Mouse (Mus musculus) midbrain, embryonic 10.5 days (tissue): ENCODE results near the gene Sec11a. TPM values are rescaled to one million over a fixed set of nuclear protein-coding genes. Genes with fewer than 3 reads are reported as not detected.
A peak's percentile ranks its signal among the peaks of the same experiment; 100 is the strongest.

ENCODE experiments used
- DNase-seq: peaks from one replicate; pipeline ENCODE4 v3.0.0-alpha.2; 2017; ENCODE audit warnings: low spot score
- H3K27ac ChIP-seq: fragments of 300-500 bp; sonication (generic); replicated peaks from 2 replicates; pipeline ENCODE4 v1.5.1; 2016; ENCODE audit warnings: mild to moderate bottlenecking
- H3K27me3 ChIP-seq: fragments of 300-500 bp; sonication (generic); 2 replicates; pipeline ENCODE4 v1.6.1; 2016; ENCODE audit warnings: low read depth, mild to moderate bottlenecking; ENCODE audit not compliant: poor library complexity, severe bottlenecking
- H3K36me3 ChIP-seq: fragments of 300-500 bp; sonication (generic); 2 replicates; pipeline ENCODE4 v1.6.1; 2016; ENCODE audit warnings: mild to moderate bottlenecking, moderate library complexity
- H3K4me1 ChIP-seq: fragments of 300-500 bp; sonication (generic); 2 replicates; pipeline ENCODE4 v1.6.1; 2016
- H3K4me3 ChIP-seq: fragments of 300-500 bp; sonication (generic); 2 replicates; pipeline ENCODE4 v1.5.1; 2016; ENCODE audit warnings: mild to moderate bottlenecking, moderate library complexity
- H3K9me3 ChIP-seq: fragments of 300-500 bp; sonication (generic); replicated peaks from 2 replicates; pipeline ENCODE4 v1.6.1; 2016; ENCODE audit warnings: mild to moderate bottlenecking
- WGBS: fragments of 180-500 bp; shearing (Covaris S2); methylation state at CpG from one replicate; pipeline ENCODE4 v1.1.7; 2016; 5-methylcytosine and 5-hydroxymethylcytosine counted together
- polyA plus RNA-seq: library from polyadenylated mRNA; unstranded; fragments of >200 nt; fragmentation: Nextera tagmentation; extraction: Ambion mirVana; gene quantifications from 2 replicates; pipeline ENCODE4 v1.2.1, GENCODE M21; 2016

Gene Sec11a
- polyA plus RNA-seq, 1 experiment from 2014 or later: 207 TPM

GRCm38 (mm10) chr7:80885666-80886065 lies 61.9 kb downstream of the Sec11a start:
- Histone ChIP-seq H3K4me1 (peaks cover 14% of the 10 kb centered on the region), H3K27ac (no peak overlapping the region), H3K27me3 (no peaks in the 10 kb centered on the region), H3K9me3 (no peaks in the 10 kb centered on the region), H3K4me3 (no peak overlapping the region), H3K36me3 (peaks cover 22% of the 10 kb centered on the region)
- 24% methylated on average over 1 of the region's 1 CpGs for WGBS
- no peak for DNase-seq

- Histone ChIP-seq H3K36me3 (peaks cover 4% of the 10 kb centered on the region), H3K27me3 (no peaks in the 10 kb centered on the region), H3K4me1 (no peaks in the 10 kb centered on the region), H3K27ac (no peak overlapping the region), H3K9me3 (no peaks in the 10 kb centered on the region), H3K4me3 (no peak overlapping the region)
- DNase-seq: peak; percentile 28
- 30% methylated on average over 14 of the region's 14 CpGs for WGBS
These were observed 64.6 kb downstream of the Sec11a start for GRCm38 (mm10) chr7:80882830-80883505.

GRCm38 (mm10) chr7:80875727-80876126 lies 71.9 kb downstream of the Sec11a start:
- peaks cover 74% of the 10 kb centered on the region for H3K36me3 ChIP-seq
- no peak for DNase-seq
- no peak overlapping the region for H3K27ac ChIP-seq
- no peak overlapping the region for H3K4me3 ChIP-seq
- WGBS: 23% methylated on average over 37 of the region's 37 CpGs
- peaks cover 4% of the 10 kb centered on the region; the same call in 1 of the 2 replicates for H3K4me1 ChIP-seq
- no peaks in the 10 kb centered on the region for H3K9me3 ChIP-seq
- H3K27me3 ChIP-seq: peaks cover 46% of the 10 kb centered on the region

- WGBS: 94% methylated on average over 2 of the region's 2 CpGs
- Histone ChIP-seq H3K36me3 (peaks cover 95% of the 10 kb centered on the region), H3K4me3 (no peak overlapping the region), H3K27ac (no peak overlapping the region), H3K4me1 (peaks cover 4% of the 10 kb centered on the region; the same call in 1 of the 2 replicates), H3K27me3 (peaks cover 46% of the 10 kb centered on the region), H3K9me3 (no peaks in the 10 kb centered on the region)
- DNase-seq: no peak
These were observed 73.9 kb downstream of the Sec11a start for GRCm38 (mm10) chr7:80873631-80874030.

GRCm38 (mm10) chr7:80873038-80873437 lies 74.5 kb downstream of the Sec11a start:
- Histone ChIP-seq H3K36me3 (peaks cover 98% of the 10 kb centered on the region), H3K4me3 (no peak overlapping the region), H3K4me1 (peaks cover 4% of the 10 kb centered on the region; the same call in 1 of the 2 replicates), H3K27ac (no peak overlapping the region), H3K9me3 (no peaks in the 10 kb centered on the region), H3K27me3 (peaks cover 46% of the 10 kb centered on the region)
- WGBS: 89% methylated on average over 5 of the region's 5 CpGs
- DNase-seq: no peak

GRCm38 (mm10) chr7:80868686-80869085 lies 78.9 kb downstream of the Sec11a start:
- Histone ChIP-seq H3K4me3 (no peak overlapping the region), H3K9me3 (no peaks in the 10 kb centered on the region), H3K4me1 (no peaks in the 10 kb centered on the region), H3K27me3 (peaks cover 8% of the 10 kb centered on the region), H3K36me3 (peaks cover 98% of the 10 kb centered on the region), H3K27ac (no peak overlapping the region)
- DNase-seq: no peak
- WGBS: 92% methylated on average over 2 of the region's 2 CpGs

- Histone ChIP-seq H3K27me3 (no peaks in the 10 kb centered on the region), H3K36me3 (peaks cover 86% of the 10 kb centered on the region), H3K27ac (no peak overlapping the region), H3K4me3 (no peak overlapping the region), H3K9me3 (no peaks in the 10 kb centered on the region), H3K4me1 (peaks cover 17% of the 10 kb centered on the region)
- WGBS: 90% methylated on average over 7 of the region's 7 CpGs
- DNase-seq: no peak
These were observed 80.9 kb downstream of the Sec11a start for GRCm38 (mm10) chr7:80866514-80867147.

- H3K9me3 ChIP-seq: no peaks in the 10 kb centered on the region
- DNase-seq: no peak
- WGBS: 92% methylated on average over 7 of the region's 7 CpGs
- H3K4me3 ChIP-seq: no peak overlapping the region
- H3K27ac ChIP-seq: no peak overlapping the region
- H3K36me3 ChIP-seq: peaks cover 76% of the 10 kb centered on the region
- H3K4me1 ChIP-seq: peaks cover 23% of the 10 kb centered on the region
- no peaks in the 10 kb centered on the region for H3K27me3 ChIP-seq
These were observed 82.1 kb downstream of the Sec11a start for GRCm38 (mm10) chr7:80865521-80865920.

GRCm38 (mm10) chr7:80864831-80865230 lies 82.7 kb downstream of the Sec11a start:
- Histone ChIP-seq H3K9me3 (no peaks in the 10 kb centered on the region), H3K4me1 (peaks cover 29% of the 10 kb centered on the region), H3K27me3 (no peaks in the 10 kb centered on the region), H3K4me3 (no peak overlapping the region), H3K27ac (no peak overlapping the region), H3K36me3 (peaks cover 69% of the 10 kb centered on the region)
- 83% methylated on average over 8 of the region's 8 CpGs for WGBS
- no peak for DNase-seq

GRCm38 (mm10) chr7:80864151-80864550 lies 83.4 kb downstream of the Sec11a start:
- DNase-seq: no peak
- Histone ChIP-seq H3K27ac (no peak overlapping the region), H3K4me3 (no peak overlapping the region), H3K4me1 (peaks cover 29% of the 10 kb centered on the region), H3K9me3 (no peaks in the 10 kb centered on the region), H3K27me3 (no peaks in the 10 kb centered on the region), H3K36me3 (peaks cover 63% of the 10 kb centered on the region)
- 77% methylated on average over 1 of the region's 1 CpGs for WGBS

- DNase-seq: no peak
- Histone ChIP-seq H3K9me3 (no peaks in the 10 kb centered on the region), H3K27me3 (no peaks in the 10 kb centered on the region), H3K36me3 (peaks cover 56% of the 10 kb centered on the region), H3K4me1 (peaks cover 29% of the 10 kb centered on the region), H3K27ac (no peak overlapping the region), H3K4me3 (peak overlapping the region; percentile 18; the same call in 1 of the 2 replicates)
- 88% methylated on average over 5 of the region's 5 CpGs for WGBS
These were observed 84.1 kb downstream of the Sec11a start for GRCm38 (mm10) chr7:80863520-80863919.

- 81% methylated on average over 2 of the region's 2 CpGs for WGBS
- H3K4me3 ChIP-seq: peak overlapping the region; percentile 14; the same call in 1 of the 2 replicates
- DNase-seq: no peak
These were observed 85.1 kb downstream of the Sec11a start for GRCm38 (mm10) chr7:80862475-80862874.

GRCm38 (mm10) chr7:80860729-80861274 lies 86.8 kb downstream of the Sec11a start, which contains the start of gene Zscan2:
TSS of gene Zscan2 (plus strand) at chr7:80860920.
- peak within 1 kb of the TSS; percentile 78 for H3K4me3 ChIP-seq
- peak within 1 kb of the TSS; percentile 98 for H3K27ac ChIP-seq
- peaks cover 29% of the 10 kb centered on the region for H3K4me1 ChIP-seq
- DNase-seq: peak; percentile 95
- no peaks in the 10 kb centered on the region for H3K9me3 ChIP-seq
- WGBS: under 1% methylated on average over 40 of the region's 40 CpGs
- no peaks in the 10 kb centered on the region for H3K27me3 ChIP-seq
- peaks cover 30% of the 10 kb centered on the region for H3K36me3 ChIP-seq

More at GRCm38 (mm10) chr7:80862475-80862874, 85.1 kb downstream of the Sec11a start:
- no peak overlapping the region for H3K27ac ChIP-seq
- peaks cover 46% of the 10 kb centered on the region for H3K36me3 ChIP-seq
- no peaks in the 10 kb centered on the region for H3K27me3 ChIP-seq
- no peaks in the 10 kb centered on the region for H3K9me3 ChIP-seq
- peaks cover 29% of the 10 kb centered on the region for H3K4me1 ChIP-seq
